Mouse (Mus musculus) small intestine, adult 2 months (tissue): ENCODE data around the gene Ap2s1. TPM values are rescaled to one million over a fixed set of nuclear protein-coding genes. Genes with fewer than 3 reads are reported as not detected.

ENCODE experiments used
- H3K27ac ChIP-seq: fragments of 200-500 bp; 2 replicates; pipeline ENCODE4 v1.5.1; 2012; ENCODE audit warnings: low read depth, low read length, control low read depth, inconsistent platforms; ENCODE audit not compliant: insufficient read depth
- H3K27me3 ChIP-seq: fragments of 200-500 bp; 2 replicates; pipeline ENCODE4 v1.6.1; 2012; ENCODE audit warnings: mild to moderate bottlenecking, moderate library complexity, low read length, inconsistent platforms; ENCODE audit not compliant: control insufficient read depth, insufficient read depth
- H3K36me3 ChIP-seq: fragments of 200-500 bp; 2 replicates; pipeline ENCODE4 v1.6.1; 2012; ENCODE audit warnings: mild to moderate bottlenecking, low read length, control low read depth, inconsistent platforms; ENCODE audit not compliant: control insufficient read depth, insufficient read depth
- H3K4me1 ChIP-seq: fragments of 200-500 bp; 2 replicates; pipeline ENCODE4 v1.6.1; 2012; ENCODE audit warnings: low read length, inconsistent platforms, mixed read lengths; ENCODE audit not compliant: control insufficient read depth, insufficient read depth, insufficient read length
- H3K4me3 ChIP-seq: fragments of 200-500 bp; 2 replicates; pipeline ENCODE4 v1.5.1; 2012; ENCODE audit warnings: low read depth, mild to moderate bottlenecking, control low read depth, inconsistent platforms, low read length, moderate library complexity
- CTCF ChIP-seq: fragments of 200-500 bp; IDR thresholded peaks from 2 replicates; pipeline ENCODE4 v1.5.1; 2012; ENCODE audit warnings: low read depth, mild to moderate bottlenecking, control low read depth, inconsistent platforms, low read length, moderate library complexity, mixed read lengths; ENCODE audit not compliant: insufficient replicate concordance, insufficient read length; ENCODE audit errors: extremely low read depth
- POLR2A ChIP-seq: fragments of 200-500 bp; IDR thresholded peaks from 2 replicates; pipeline ENCODE4 v1.6.1; 2012; ENCODE audit warnings: low read depth, mild to moderate bottlenecking, control low read depth, inconsistent platforms, low read length, moderate library complexity
- WGBS: fragments of 180-500 bp; shearing (Covaris S2); methylation state at CpG from one replicate; pipeline ENCODE4 v1.1.7; 2018; 5-methylcytosine and 5-hydroxymethylcytosine counted together
- polyA plus RNA-seq: library from polyadenylated mRNA; depleted of rRNA; stranded (reverse); fragments of >200 nt; gene quantifications from 2 replicates; pipeline ENCODE4 v1.2.3, GENCODE M21; 2012

The Ap2s1 gene
- polyA plus RNA-seq, 1 experiment: 540 TPM

GRCm38 (mm10) chr7:16766443-16766842 lies 28.2 kb downstream of the Ap2s1 start:
- Histone ChIP-seq H3K27me3 (no peaks in the 10 kb centered on the region), H3K36me3 (no peaks in the 10 kb centered on the region), H3K4me3 (no peak overlapping the region), H3K4me1 (no peaks in the 10 kb centered on the region), H3K27ac (no peak overlapping the region)
- WGBS: 58% methylated on average over 2 of the region's 2 CpGs
- TF ChIP-seq POLR2A (no peak), CTCF (no peak)

- no peaks in the 10 kb centered on the region for H3K36me3 ChIP-seq
- 64% methylated on average over 5 of the region's 5 CpGs for WGBS
- no peak overlapping the region for H3K27ac ChIP-seq
- TF ChIP-seq POLR2A: no peak
- TF ChIP-seq CTCF: no peak
- no peak overlapping the region for H3K4me3 ChIP-seq
- H3K4me1 ChIP-seq: peaks cover 2% of the 10 kb centered on the region; the same call in 1 of the 2 replicates
- no peaks in the 10 kb centered on the region for H3K27me3 ChIP-seq
Observed at GRCm38 (mm10) chr7:16775888-16776287, 37.7 kb downstream of the Ap2s1 start.

GRCm38 (mm10) chr7:16780076-16780475 lies 41.9 kb downstream of the Ap2s1 start:
- Histone ChIP-seq H3K27me3 (no peaks in the 10 kb centered on the region), H3K27ac (no peak overlapping the region), H3K36me3 (no peaks in the 10 kb centered on the region), H3K4me1 (peaks cover 13% of the 10 kb centered on the region; the same call in 1 of the 2 replicates), H3K4me3 (no peak overlapping the region)
- TF ChIP-seq POLR2A (no peak), CTCF (no peak)
- WGBS: 48% methylated on average over 5 of the region's 5 CpGs

- Histone ChIP-seq H3K4me1 (peaks cover 17% of the 10 kb centered on the region; the same call in 1 of the 2 replicates), H3K36me3 (no peaks in the 10 kb centered on the region), H3K27ac (peak within 1 kb of the TSS; percentile 59; the same call in 1 of the 2 replicates), H3K4me3 (peak within 1 kb of the TSS; percentile 90), H3K27me3 (no peaks in the 10 kb centered on the region)
- no peak for TF ChIP-seq CTCF
- peak; percentile 99 for TF ChIP-seq POLR2A
- 3% methylated on average over 34 of the region's 34 CpGs for WGBS
Observed at GRCm38 (mm10) chr7:16780825-16781554, 42.8 kb downstream of the Ap2s1 start, which contains the start of gene Slc1a5. Gene Slc1a5 (plus strand): TSS chr7:16781340.

- H3K27ac ChIP-seq: peak overlapping the region; percentile 34; the same call in 1 of the 2 replicates
- 0% methylated on average over 10 of the region's 10 CpGs for WGBS
Observed at GRCm38 (mm10) chr7:16781555-16781815, 43.3 kb downstream of the Ap2s1 start.

GRCm38 (mm10) chr7:16781816-16782554 lies 43.8 kb downstream of the Ap2s1 start:
- H3K4me1 ChIP-seq: peaks cover 17% of the 10 kb centered on the region; the same call in 1 of the 2 replicates
- 1% methylated on average over 60 of the region's 60 CpGs for WGBS
- H3K36me3 ChIP-seq: peaks cover 7% of the 10 kb centered on the region; the same call in 1 of the 2 replicates
- no peak for TF ChIP-seq CTCF
- no peak for TF ChIP-seq POLR2A
- H3K27ac ChIP-seq: peak overlapping the region; percentile 59
- peak overlapping the region; percentile 90 for H3K4me3 ChIP-seq
- H3K27me3 ChIP-seq: no peaks in the 10 kb centered on the region

More at GRCm38 (mm10) chr7:16781555-16781815, 43.3 kb downstream of the Ap2s1 start:
- TF ChIP-seq CTCF: no peak
- no peak for TF ChIP-seq POLR2A
- H3K36me3 ChIP-seq: peaks cover 3% of the 10 kb centered on the region; the same call in 1 of the 2 replicates
- H3K4me1 ChIP-seq: peaks cover 17% of the 10 kb centered on the region; the same call in 1 of the 2 replicates
- peak overlapping the region; percentile 90 for H3K4me3 ChIP-seq
- H3K27me3 ChIP-seq: no peaks in the 10 kb centered on the region

- H3K4me3 ChIP-seq: peak overlapping the region; percentile 90
- WGBS: 1% methylated on average over 11 of the region's 11 CpGs
- H3K27me3 ChIP-seq: no peaks in the 10 kb centered on the region
- peaks cover 9% of the 10 kb centered on the region for H3K36me3 ChIP-seq
- peaks cover 17% of the 10 kb centered on the region; the same call in 1 of the 2 replicates for H3K4me1 ChIP-seq
- peak overlapping the region; percentile 59; the same call in 1 of the 2 replicates for H3K27ac ChIP-seq
- TF ChIP-seq POLR2A (no peak), CTCF (no peak)
Observed at GRCm38 (mm10) chr7:16782555-16783125, 44.4 kb downstream of the Ap2s1 start.
